Mouse (Mus musculus) stomach, postnatal 0 days (tissue): Measurements from ENCODE around the gene Gfpt1.

Source experiments
- CTCF ChIP-seq: IDR thresholded peaks from 2 replicates; pipeline ENCODE4 v1.5.1; 2016; ENCODE audit warnings: antibody characterized with exemption, low read depth, mild to moderate bottlenecking, moderate library complexity
- EP300 ChIP-seq: optimal IDR thresholded peaks from 2 replicates; pipeline ENCODE3; 2016; ENCODE audit warnings: antibody characterized with exemption

DNA sequence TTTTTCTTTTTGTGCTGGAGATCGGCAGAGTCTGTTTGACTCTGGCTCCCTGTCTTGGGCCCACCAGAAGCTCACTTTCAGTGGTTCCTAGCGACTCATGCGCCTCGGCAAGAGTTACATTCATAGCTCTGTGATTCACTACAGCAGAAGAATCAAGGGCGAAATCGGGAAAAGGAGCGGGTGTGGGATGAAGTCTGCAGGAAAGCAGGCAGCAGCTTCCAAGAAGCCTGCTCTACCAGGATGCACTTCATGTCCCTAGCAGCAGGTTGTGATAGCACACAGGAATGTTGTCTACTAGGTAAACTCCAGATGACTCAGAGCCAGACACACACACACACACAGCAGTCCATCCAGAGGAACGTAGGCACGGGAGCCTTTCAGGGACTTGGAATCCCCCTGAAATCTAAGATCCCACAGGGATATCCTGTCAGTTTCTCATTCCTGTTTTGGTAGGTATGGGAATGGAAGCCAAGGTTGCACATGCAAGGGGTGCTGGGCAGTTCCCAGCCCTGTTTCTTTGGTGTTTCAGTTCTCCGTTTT lies 9.3 kb downstream of the Gfpt1 start:
- TF ChIP-seq EP300 (no peak), CTCF (no peak)
